Mouse (Mus musculus): ENCODE data around the gene Dedd2. TPM values are rescaled to one million over a fixed set of nuclear protein-coding genes. Genes with fewer than 3 reads are reported as not detected.

Dedd2 gene
- polyA plus RNA-seq, 1 experiment from 2014 or later: 12.3 TPM

- no peak for ATAC-seq (ENCODE audit: low FRiP score)
- H3K9ac ChIP-seq: no peak overlapping the region
- no peaks in the 10 kb centered on the region for H3K9me3 ChIP-seq
- H3K27me3 ChIP-seq: no peaks in the 10 kb centered on the region
- 91% methylated on average over 16 of the region's 16 CpGs for WGBS
- no peak overlapping the region for H3K4me3 ChIP-seq (replicated peaks)
- no peaks in the 10 kb centered on the region for H3K4me1 ChIP-seq
- H3K4me2 ChIP-seq: no peak overlapping the region
- peaks cover 44% of the 10 kb centered on the region for H3K36me3 ChIP-seq (replicated peaks)
- H3K27ac ChIP-seq: no peak overlapping the region
Measured at GRCm38 (mm10) chr7:25205355-25206093, 14.9 kb downstream of the Dedd2 start.

DNA sequence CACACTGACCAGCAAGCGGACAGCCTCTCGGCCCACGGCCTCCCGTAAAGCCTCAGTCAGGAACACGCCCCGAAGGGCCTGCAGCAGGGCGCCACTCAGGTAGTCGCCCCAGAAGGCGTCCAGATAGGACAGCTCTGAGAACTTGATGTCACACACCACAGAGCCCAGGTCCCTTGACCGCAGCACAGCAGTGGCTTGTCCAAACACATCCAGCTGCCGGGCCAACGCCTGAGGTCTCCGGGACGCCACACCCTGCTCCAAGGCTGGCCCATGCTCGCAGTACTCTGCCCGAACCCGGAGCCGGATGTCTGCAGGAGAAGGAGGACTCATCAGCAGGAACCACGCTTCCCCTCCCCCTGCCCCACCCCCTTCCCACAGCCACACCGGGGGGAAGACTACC lies 16.8 kb downstream of the Dedd2 start:
- peaks cover 29% of the 10 kb centered on the region for H3K36me3 ChIP-seq (replicated peaks)
- no peak overlapping the region for H3K4me2 ChIP-seq
- no peak overlapping the region for H3K4me3 ChIP-seq (replicated peaks)
- no peak overlapping the region for H3K9ac ChIP-seq
- no peaks in the 10 kb centered on the region for H3K27me3 ChIP-seq
- no peak for ATAC-seq (ENCODE audit: low FRiP score)
- 91% methylated on average over 20 of the region's 20 CpGs for WGBS
- H3K9me3 ChIP-seq: no peaks in the 10 kb centered on the region
- no peak overlapping the region for H3K27ac ChIP-seq
- no peaks in the 10 kb centered on the region for H3K4me1 ChIP-seq

DNA sequence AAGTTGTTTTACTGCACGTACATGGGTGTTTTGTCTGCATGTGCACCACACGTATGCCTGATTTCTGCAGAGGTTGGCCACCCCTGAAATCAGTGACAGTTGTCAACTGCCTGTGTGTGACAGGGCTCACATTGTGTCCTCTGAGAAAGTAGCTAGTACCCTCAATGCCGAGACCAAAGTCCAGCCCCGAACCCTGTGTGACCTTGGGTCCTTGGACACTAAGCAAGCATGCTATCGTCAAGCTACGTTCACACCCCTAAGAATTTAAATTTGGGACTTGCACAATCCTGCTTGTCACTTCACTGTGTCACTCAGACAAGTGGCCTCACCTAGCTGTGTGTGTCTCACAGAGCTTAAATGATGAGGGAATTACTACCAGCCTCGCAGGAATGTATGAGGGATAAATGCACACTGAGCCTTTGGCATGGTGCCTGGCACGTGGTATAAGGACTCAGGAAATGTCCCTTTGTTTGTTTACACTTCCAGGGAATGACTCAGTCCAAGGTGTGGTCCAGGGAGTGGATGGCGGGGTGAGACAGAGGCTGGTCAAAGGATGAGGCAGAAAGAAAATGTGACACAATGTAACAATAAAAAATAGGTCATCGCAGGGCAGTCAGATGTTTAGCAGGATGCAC lies 22.9 kb downstream of the Dedd2 start:
- no peak overlapping the region for H3K4me2 ChIP-seq
- H3K27ac ChIP-seq: no peak overlapping the region
- no peaks in the 10 kb centered on the region for H3K27me3 ChIP-seq
- WGBS: 77% methylated on average over 10 of the region's 10 CpGs
- no peaks in the 10 kb centered on the region for H3K9me3 ChIP-seq
- peaks cover 16% of the 10 kb centered on the region for H3K36me3 ChIP-seq (replicated peaks)
- H3K9ac ChIP-seq: no peak overlapping the region
- no peaks in the 10 kb centered on the region for H3K4me1 ChIP-seq
- no peak overlapping the region for H3K4me3 ChIP-seq (replicated peaks)
- ATAC-seq (ENCODE audit: low FRiP score): no peak

GRCm38 (mm10) chr7:25196107-25196506 lies 24.3 kb downstream of the Dedd2 start:
- H3K4me3 ChIP-seq (replicated peaks): no peak overlapping the region
- H3K27ac ChIP-seq: no peak overlapping the region
- WGBS: 92% methylated on average over 9 of the region's 9 CpGs

DNA sequence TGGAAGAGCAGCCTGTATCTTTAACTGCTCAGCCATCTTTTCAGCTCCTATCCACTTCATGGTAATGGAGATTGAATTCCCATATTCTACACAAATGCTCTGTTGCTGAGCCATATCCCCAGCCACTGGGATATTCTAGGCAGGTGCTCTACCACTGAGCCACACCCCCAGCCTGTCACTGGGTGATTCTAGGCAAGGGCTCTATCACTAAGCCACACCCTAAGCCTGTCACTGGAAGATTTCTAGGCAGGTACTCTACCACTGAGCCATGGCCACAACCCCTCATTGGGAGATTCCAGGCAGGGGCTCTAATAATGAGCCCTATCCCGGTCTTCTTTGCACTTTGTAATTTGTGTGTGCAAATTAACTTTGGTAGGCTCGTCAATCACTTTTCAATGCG lies 25.3 kb downstream of the Dedd2 start:
- no peaks in the 10 kb centered on the region for H3K4me1 ChIP-seq
- no peak overlapping the region for H3K27ac ChIP-seq
- no peaks in the 10 kb centered on the region for H3K27me3 ChIP-seq
- H3K36me3 ChIP-seq (replicated peaks): no peaks in the 10 kb centered on the region
- no peak for ATAC-seq (ENCODE audit: low FRiP score)
- WGBS: 72% methylated on average over 3 of the region's 3 CpGs
- no peak overlapping the region for H3K9ac ChIP-seq
- H3K9me3 ChIP-seq: no peaks in the 10 kb centered on the region
- H3K4me2 ChIP-seq: no peak overlapping the region
- no peak overlapping the region for H3K4me3 ChIP-seq (replicated peaks)

More at GRCm38 (mm10) chr7:25196107-25196506, 24.3 kb downstream of the Dedd2 start:
- Histone ChIP-seq H3K36me3 (replicated peaks) (peaks cover 4% of the 10 kb centered on the region; the same call in 1 of the 2 replicates), H3K27me3 (no peaks in the 10 kb centered on the region), H3K4me1 (no peaks in the 10 kb centered on the region), H3K9ac (no peak overlapping the region), H3K9me3 (no peaks in the 10 kb centered on the region), H3K4me2 (no peak overlapping the region)
- ATAC-seq (ENCODE audit: low FRiP score): no peak

DNA sequence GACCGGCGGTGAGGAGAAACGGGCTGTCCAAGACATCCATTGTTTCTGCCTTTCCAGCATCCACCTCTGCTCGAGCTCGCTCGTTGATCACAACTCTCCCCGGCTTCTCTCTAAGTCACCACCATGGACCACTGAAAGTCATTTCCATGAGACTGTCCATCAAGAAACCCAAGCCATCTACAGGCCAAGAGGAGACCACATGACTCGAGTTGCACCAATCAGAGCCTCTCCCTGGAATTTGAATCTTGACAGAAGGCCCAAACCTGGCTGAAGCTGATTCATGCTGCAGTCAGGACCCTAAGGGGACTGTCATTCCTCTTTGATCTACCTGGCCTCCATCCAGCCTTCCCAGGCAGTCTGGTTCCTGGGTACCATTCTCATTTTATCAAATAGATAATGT lies 28.3 kb downstream of the Dedd2 start:
- H3K4me1 ChIP-seq: peaks cover 5% of the 10 kb centered on the region; the same call in 1 of the 2 replicates
- no peaks in the 10 kb centered on the region for H3K27me3 ChIP-seq
- ATAC-seq (ENCODE audit: low FRiP score): no peak
- no peak overlapping the region for H3K4me2 ChIP-seq
- H3K9ac ChIP-seq: no peak overlapping the region
- H3K9me3 ChIP-seq: no peaks in the 10 kb centered on the region
- H3K27ac ChIP-seq: no peak overlapping the region
- no peak overlapping the region for H3K4me3 ChIP-seq (replicated peaks)
- no peaks in the 10 kb centered on the region for H3K36me3 ChIP-seq (replicated peaks)
- WGBS: 79% methylated on average over 8 of the region's 8 CpGs

GRCm38 (mm10) chr7:25190806-25191205 lies 29.6 kb downstream of the Dedd2 start:
- no peaks in the 10 kb centered on the region for H3K27me3 ChIP-seq
- 87% methylated on average over 11 of the region's 11 CpGs for WGBS
- no peak overlapping the region for H3K9ac ChIP-seq
- no peak overlapping the region for H3K4me3 ChIP-seq (replicated peaks)
- no peak for ATAC-seq (ENCODE audit: low FRiP score)
- no peaks in the 10 kb centered on the region for H3K36me3 ChIP-seq (replicated peaks)
- no peak overlapping the region for H3K27ac ChIP-seq
- H3K9me3 ChIP-seq: no peaks in the 10 kb centered on the region
- H3K4me1 ChIP-seq: peaks cover 5% of the 10 kb centered on the region; the same call in 1 of the 2 replicates
- H3K4me2 ChIP-seq: no peak overlapping the region

GRCm38 (mm10) chr7:25187662-25188650 lies 32.5 kb downstream of the Dedd2 start:
- Histone ChIP-seq H3K27me3 (peaks cover 24% of the 10 kb centered on the region), H3K4me3 (replicated peaks) (no peak overlapping the region), H3K9me3 (no peaks in the 10 kb centered on the region), H3K4me2 (no peak overlapping the region), H3K36me3 (replicated peaks) (no peaks in the 10 kb centered on the region), H3K4me1 (peaks cover 5% of the 10 kb centered on the region; the same call in 1 of the 2 replicates), H3K27ac (no peak overlapping the region), H3K9ac (no peak overlapping the region)
- WGBS: 30% methylated on average over 21 of the region's 21 CpGs
- peak; percentile 91 for ATAC-seq (ENCODE audit: low FRiP score)

DNA sequence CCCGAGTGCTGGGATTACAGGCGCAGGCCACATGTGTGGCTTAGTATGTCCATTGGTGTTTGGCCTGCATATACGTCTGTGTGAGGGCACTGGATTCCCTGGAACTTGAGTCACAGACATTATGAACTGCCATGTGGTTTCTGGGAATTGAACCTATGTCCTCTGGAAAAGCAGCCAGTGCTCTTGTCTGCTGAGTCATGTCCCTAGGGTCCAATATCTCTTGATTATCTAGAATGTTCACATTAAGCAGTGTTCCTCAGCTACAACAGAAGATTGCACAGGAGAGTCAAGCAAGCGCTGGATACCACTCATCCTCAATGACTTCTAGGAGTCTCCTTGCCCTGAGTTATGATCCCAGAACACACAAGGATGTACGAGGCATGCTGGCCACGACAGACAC lies 36.3 kb downstream of the Dedd2 start:
- WGBS: 90% methylated on average over 6 of the region's 6 CpGs
- no peak overlapping the region for H3K27ac ChIP-seq
- peaks cover 28% of the 10 kb centered on the region for H3K4me1 ChIP-seq
- H3K9ac ChIP-seq: no peak overlapping the region
- H3K4me2 ChIP-seq: no peak overlapping the region
- H3K36me3 ChIP-seq (replicated peaks): no peaks in the 10 kb centered on the region
- no peaks in the 10 kb centered on the region for H3K9me3 ChIP-seq
- ATAC-seq (ENCODE audit: low FRiP score): no peak
- no peak overlapping the region for H3K4me3 ChIP-seq (replicated peaks)
- peaks cover 57% of the 10 kb centered on the region for H3K27me3 ChIP-seq

DNA sequence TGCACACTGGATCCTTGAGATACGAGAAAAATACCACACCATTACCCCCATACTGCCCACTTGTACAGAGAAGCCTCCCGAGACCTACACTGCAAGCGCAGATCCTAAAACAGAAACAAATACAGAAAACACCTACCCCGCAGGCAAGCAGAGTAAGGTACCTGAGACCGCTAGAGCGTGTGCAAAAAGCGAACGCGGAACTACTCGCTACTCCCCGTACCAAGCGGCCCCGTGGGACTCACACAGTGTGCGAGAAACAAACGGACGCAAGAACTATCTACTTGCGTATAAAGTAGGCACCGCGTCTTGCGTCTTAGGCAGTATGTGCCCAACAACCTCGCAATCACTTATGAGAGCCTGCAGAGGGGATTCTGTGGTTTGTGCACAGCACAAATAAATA lies 38.6 kb downstream of the Dedd2 start:
- Histone ChIP-seq H3K27me3 (peaks cover 76% of the 10 kb centered on the region), H3K27ac (no peak overlapping the region), H3K4me2 (peak overlapping the region; percentile 84), H3K9me3 (no peaks in the 10 kb centered on the region), H3K4me1 (peaks cover 39% of the 10 kb centered on the region), H3K36me3 (replicated peaks) (no peaks in the 10 kb centered on the region), H3K4me3 (replicated peaks) (peak overlapping the region; percentile 22), H3K9ac (peak overlapping the region; percentile 33)
- ATAC-seq (ENCODE audit: low FRiP score): no peak
- 2% methylated on average over 21 of the region's 21 CpGs for WGBS

DNA sequence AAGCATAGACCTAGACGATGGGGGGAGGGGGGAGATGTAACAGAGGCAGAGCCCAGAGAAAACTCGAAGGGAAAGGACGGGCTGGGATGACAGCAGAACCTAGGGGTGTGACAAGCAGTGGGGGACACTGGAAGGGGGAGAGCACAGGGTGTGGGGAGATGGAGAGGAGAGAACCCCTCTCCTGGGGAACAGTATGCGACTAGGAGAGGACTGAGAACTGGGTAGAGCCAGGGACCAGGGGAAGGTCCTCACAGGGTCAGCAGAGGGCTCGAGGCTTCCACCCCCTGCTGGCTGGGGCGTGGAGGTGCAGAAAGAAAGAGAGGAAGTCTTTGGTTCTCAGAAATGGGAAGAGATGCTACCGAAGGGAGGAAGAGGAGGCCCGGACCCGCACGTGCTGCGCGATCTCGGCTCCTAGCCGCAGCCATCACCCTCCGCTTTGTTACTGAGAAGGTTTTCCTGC lies 39.1 kb downstream of the Dedd2 start:
- Histone ChIP-seq H3K9ac (peak overlapping the region; percentile 33), H3K36me3 (replicated peaks) (no peaks in the 10 kb centered on the region), H3K27ac (no peak overlapping the region), H3K4me3 (replicated peaks) (peak overlapping the region; percentile 22), H3K9me3 (no peaks in the 10 kb centered on the region), H3K4me2 (peak overlapping the region; percentile 84), H3K27me3 (peaks cover 81% of the 10 kb centered on the region), H3K4me1 (peaks cover 42% of the 10 kb centered on the region)
- WGBS: under 1% methylated on average over 15 of the region's 15 CpGs
- ATAC-seq (ENCODE audit: low FRiP score): no peak

GRCm38 (mm10) chr7:25180512-25180911 lies 39.9 kb downstream of the Dedd2 start:
- Histone ChIP-seq H3K27me3 (peaks cover 87% of the 10 kb centered on the region), H3K9me3 (no peaks in the 10 kb centered on the region), H3K4me2 (peak overlapping the region; percentile 84), H3K4me1 (peaks cover 49% of the 10 kb centered on the region), H3K27ac (peak overlapping the region; percentile 98), H3K9ac (peak overlapping the region; percentile 82; the same call in 1 of the 2 replicates), H3K4me3 (replicated peaks) (peak overlapping the region; percentile 62), H3K36me3 (replicated peaks) (no peaks in the 10 kb centered on the region)
- WGBS: 1% methylated on average over 6 of the region's 6 CpGs
- no peak for ATAC-seq (ENCODE audit: low FRiP score)

Data from forebrain, embryonic 12.5 days (tissue).